ENCODE assay signal across 24 mouse cellular contexts in the genomic region with DNA sequence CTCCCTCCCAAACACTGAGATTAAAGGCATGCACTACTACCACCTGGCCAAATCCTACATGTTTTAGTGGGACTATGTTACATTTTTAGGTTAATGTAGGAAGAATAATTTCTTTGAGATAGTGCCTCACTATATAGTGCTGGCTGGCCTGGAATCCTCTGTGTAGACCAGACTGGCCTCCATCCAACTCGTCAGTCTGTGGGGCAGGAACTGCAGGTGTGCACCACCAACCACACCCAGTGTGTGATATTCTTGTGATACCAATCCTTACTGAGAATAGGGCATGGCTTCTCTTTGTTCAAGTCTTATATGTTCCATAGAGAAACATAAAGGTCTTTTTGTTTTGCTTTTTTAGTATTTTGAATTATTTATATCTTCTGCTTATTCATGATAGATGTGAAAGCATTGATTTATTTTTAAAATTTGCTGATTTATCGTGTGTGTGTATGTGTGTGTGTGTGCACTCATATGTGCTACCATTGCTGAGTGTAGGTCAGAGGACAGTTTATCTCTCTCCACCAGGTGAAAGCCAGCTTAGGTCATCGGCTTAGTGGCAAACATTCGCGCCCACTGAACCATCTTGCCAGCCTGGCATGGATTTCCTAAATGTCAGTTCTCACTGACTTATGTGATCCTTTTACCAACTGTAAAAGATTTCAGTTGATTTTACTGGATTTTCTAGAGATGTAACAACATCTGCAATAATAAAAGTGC. TPM values are rescaled to one million over a fixed set of nuclear protein-coding genes. Genes with fewer than 3 reads are reported as not detected.
DNase-seq lines count a peak whose midpoint lies in the region; ATAC-seq and TF ChIP-seq lines count a peak whose summit lies in the region.
"Had no signal": no experiment of that assay in that cellular context is flagged by ENCODE, and none has a peak within 500 bp of the region (broad histone marks: within the 10 kb centered on the region; RNA-seq: fewer than 3 reads in every experiment).

No protein-coding gene starts in this region.

- no peak for TF ChIP-seq CTCF in gastrocnemius, adult 2 months (IDR thresholded peaks at IDR 0.05)
- TF ChIP-seq CTCF in stomach, postnatal 0 days (IDR thresholded peaks at IDR 0.05; ENCODE audit: low read depth) = no peak

- H3K9me3 ChIP-seq in midbrain, embryonic 11.5 days (ENCODE audit: control insufficient read depth, low read length) = no peaks in the 10 kb centered on the region
- H3K9me3 ChIP-seq in midbrain, embryonic 13.5 days = no peaks in the 10 kb centered on the region
- no peaks in the 10 kb centered on the region for H3K9me3 ChIP-seq in stomach, postnatal 0 days (ENCODE audit: control insufficient read depth, low read length)
- H3K9me3 ChIP-seq: embryonic facial prominence, embryonic 13.5 days; embryonic facial prominence, embryonic 15.5 days; forebrain, embryonic 10.5 days; forebrain, embryonic 12.5 days had no signal

- DNase-seq in gastrocnemius, adult 2 months = no peak
- no peak for DNase-seq in gastrocnemius, postnatal 25 days
- peak; percentile 41 for DNase-seq in midbrain, embryonic 11.5 days (ENCODE audit: low spot score, missing footprints)
- DNase-seq in stomach, postnatal 0 days (ENCODE audit: low spot score) = peak; percentile 41
- DNase-seq in adrenal gland, postnatal 4 days (ENCODE audit: low spot score in 2 of 2) = no peak
- DNase-seq: adrenal gland, adult 8-10 months; adrenal gland, postnatal 14 days; adrenal gland, postnatal 36 days; cerebellum, adult 11 months; cerebellum, adult 18-20 months; cerebellum, adult 8-10 months; cerebellum, adult 9-11 months; embryo, embryonic 11 days had no signal

- H3K27me3 ChIP-seq in midbrain, embryonic 11.5 days (ENCODE audit: control insufficient read depth, insufficient read depth, low read length) = no peaks in the 10 kb centered on the region
- H3K27me3 ChIP-seq in midbrain, embryonic 13.5 days = no peaks in the 10 kb centered on the region
- no peaks in the 10 kb centered on the region for H3K27me3 ChIP-seq in stomach, postnatal 0 days (ENCODE audit: control insufficient read depth, insufficient read depth, low read length)
- H3K27me3 ChIP-seq: embryonic facial prominence, embryonic 13.5 days; embryonic facial prominence, embryonic 15.5 days; forebrain, embryonic 12.5 days; Patski had no signal

- H3K4me1 ChIP-seq in midbrain, embryonic 11.5 days (ENCODE audit: control insufficient read depth, insufficient read depth, low read length) = no peaks in the 10 kb centered on the region
- H3K4me1 ChIP-seq in midbrain, embryonic 13.5 days (replicated peaks) = 0 out of 2 replicates have a peak, but pooled peaks cover 2% of the 10 kb centered on the region
- H3K4me1 ChIP-seq in stomach, postnatal 0 days (replicated peaks; ENCODE audit: control insufficient read depth, insufficient read depth) = no peaks in the 10 kb centered on the region; the same call in 1 of the 2 replicates

- intact Hi-C loops in gastrocnemius, adult 2 months (cut with DNase I) = no loop called here

- H3K27ac ChIP-seq in gastrocnemius, adult 2 months = peak overlapping the region; percentile 28; the same call in 1 of the 2 replicates
- no peak overlapping the region for H3K27ac ChIP-seq in midbrain, embryonic 11.5 days (ENCODE audit: low read depth, low read length)
- H3K27ac ChIP-seq in midbrain, embryonic 13.5 days = no peak overlapping the region
- H3K27ac ChIP-seq in stomach, postnatal 0 days (replicated peaks) = 0 out of 2 replicates have a peak overlapping the region, but pooled peaks have one; percentile 40
- H3K27ac ChIP-seq: embryonic facial prominence, embryonic 13.5 days; embryonic facial prominence, embryonic 15.5 days; forebrain, embryonic 10.5 days; forebrain, embryonic 12.5 days had no signal

- H3K4me3 ChIP-seq in gastrocnemius, adult 2 months = no peak overlapping the region
- no peak overlapping the region for H3K4me3 ChIP-seq in midbrain, embryonic 11.5 days (ENCODE audit: low read depth, low read length)
- H3K4me3 ChIP-seq in midbrain, embryonic 13.5 days (replicated peaks) = no peak overlapping the region
- H3K4me3 ChIP-seq in stomach, postnatal 0 days (ENCODE audit: low read depth, low read length) = no peak overlapping the region
- H3K4me3 ChIP-seq: embryonic facial prominence, embryonic 13.5 days; embryonic facial prominence, embryonic 15.5 days; erythroblast, embryonic 14.5 days; forebrain, embryonic 10.5 days; forebrain, embryonic 12.5 days had no signal

- peak; percentile 46 for TF ChIP-seq EP300 in stomach, postnatal 0 days (optimal IDR thresholded peaks at IDR 0.05)

- 93% methylated on average over 5 of the region's 5 CpGs for WGBS in midbrain, embryonic 11.5 days
- 89% methylated on average over 5 of the region's 5 CpGs for WGBS in midbrain, embryonic 13.5 days
- WGBS in stomach, postnatal 0 days = 50% methylated on average over 5 of the region's 5 CpGs

- no peaks in the 10 kb centered on the region for H3K36me3 ChIP-seq in midbrain, embryonic 11.5 days (ENCODE audit: control insufficient read depth, insufficient read depth, low read length)
- H3K36me3 ChIP-seq in midbrain, embryonic 13.5 days = no peaks in the 10 kb centered on the region
- H3K36me3 ChIP-seq in stomach, postnatal 0 days (ENCODE audit: control insufficient read depth, insufficient read depth, low read length) = no peaks in the 10 kb centered on the region
- H3K36me3 ChIP-seq: embryonic facial prominence, embryonic 13.5 days; embryonic facial prominence, embryonic 15.5 days; forebrain, embryonic 10.5 days; forebrain, embryonic 12.5 days had no signal

- ATAC-seq in midbrain, embryonic 11.5 days (ENCODE audit: low FRiP score) = no peak
- ATAC-seq in midbrain, embryonic 13.5 days = no peak
- peak; percentile 65; the same call in 1 of the 2 replicates for ATAC-seq in megakaryocyte-erythroid progenitor cell, adult 5-6 weeks (replicated peaks; ENCODE audit: low FRiP score, low TSS enrichment, poor library complexity, severe bottlenecking)
- peak; percentile 87 for ATAC-seq in stomach, postnatal 0 days (ENCODE audit: low FRiP score, low TSS enrichment)
- ATAC-seq: activated CD4-positive, CD25-positive, alpha-beta regulatory T cell, adult 4 months; forebrain, embryonic 14.5 days; forebrain, embryonic 16.5 days; Patski had no signal

- H3K9ac ChIP-seq in midbrain, embryonic 11.5 days (ENCODE audit: low read length) = no peak overlapping the region
- no peak overlapping the region for H3K9ac ChIP-seq in midbrain, embryonic 13.5 days (replicated peaks)
- H3K9ac ChIP-seq in stomach, postnatal 0 days (ENCODE audit: low read length) = no peak overlapping the region
- H3K9ac ChIP-seq: embryonic facial prominence, embryonic 13.5 days; embryonic facial prominence, embryonic 15.5 days; forebrain, embryonic 12.5 days had no signal

- H3K4me2 ChIP-seq in midbrain, embryonic 11.5 days = no peak overlapping the region
- no peak overlapping the region for H3K4me2 ChIP-seq in midbrain, embryonic 13.5 days (replicated peaks)
- no peak overlapping the region for H3K4me2 ChIP-seq in stomach, postnatal 0 days (replicated peaks; ENCODE audit: low read depth)
- H3K4me2 ChIP-seq: embryonic facial prominence, embryonic 13.5 days; embryonic facial prominence, embryonic 15.5 days; forebrain, embryonic 12.5 days had no signal

RNA-seq across cellular contexts. Expression of gene Scap, which starts 7.1 kb away (rescaled TPM):
- 10 to 100 TPM; 16.6 to 17.0 TPM for total RNA-seq in gastrocnemius, adult 2 months (2021)
- 10 to 100 TPM; 17.0 to 21.5 TPM for total RNA-seq in gastrocnemius, postnatal 25 days (2021)
- 19.2 and 24.9 TPM in 2 replicates for polyA plus RNA-seq in midbrain, embryonic 11.5 days (2014; fragmentation: Nextera tagmentation; extraction: Ambion mirVana)
- 40.6 and 41.9 TPM in 2 replicates for polyA plus RNA-seq in midbrain, embryonic 13.5 days (2015; fragmentation: Nextera tagmentation; extraction: Ambion mirVana)
- 35.0 and 48.5 TPM in 2 replicates for total RNA-seq in megakaryocyte-erythroid progenitor cell, adult 5-6 weeks (2014; fragmentation: Nextera tagmentation)
- 20.3 and 60.7 TPM in 2 replicates for total RNA-seq in megakaryocyte-erythroid progenitor cell, adult 5-6 weeks (2017)
- 31.6 and 32.9 TPM in 2 replicates for polyA plus RNA-seq in stomach, postnatal 0 days (2015; fragmentation: Nextera tagmentation; extraction: Ambion mirVana)
- 100 to 1,000 TPM; 117 to 130 TPM for total RNA-seq in adrenal gland, postnatal 4 days (2021)

RNA-seq across cellular contexts. Expression of gene Elp6, which starts 35.2 kb away (rescaled TPM):
- total RNA-seq in gastrocnemius, adult 2 months (2021) = 1 to 10 TPM; 2.6 to 3.3 TPM
- 1 to 10 TPM; 2.4 to 2.6 TPM for total RNA-seq in gastrocnemius, postnatal 25 days (2021)
- polyA plus RNA-seq in midbrain, embryonic 11.5 days (2014; fragmentation: Nextera tagmentation; extraction: Ambion mirVana) = 32.8 and 40.2 TPM in 2 replicates
- 46.1 and 46.2 TPM in 2 replicates for polyA plus RNA-seq in midbrain, embryonic 13.5 days (2015; fragmentation: Nextera tagmentation; extraction: Ambion mirVana)
- total RNA-seq in megakaryocyte-erythroid progenitor cell, adult 5-6 weeks (2014; fragmentation: Nextera tagmentation) = 4.1 and 10.1 TPM in 2 replicates
- 6.3 and 10.2 TPM in 2 replicates for total RNA-seq in megakaryocyte-erythroid progenitor cell, adult 5-6 weeks (2017)
- polyA plus RNA-seq in stomach, postnatal 0 days (2015; fragmentation: Nextera tagmentation; extraction: Ambion mirVana) = 10.1 and 11.6 TPM in 2 replicates
- total RNA-seq in adrenal gland, postnatal 4 days (2021) = 10 to 100 TPM; 11.1 to 12.5 TPM

Comparison
In these comparisons a context has a peak if more than half of its experiments do, and no peak if none do; other contexts are left out.
1. DNase-seq: peak in midbrain, embryonic 11.5 days (single experiment) and stomach, postnatal 0 days (single experiment); none in gastrocnemius, adult 2 months (single experiment), gastrocnemius, postnatal 25 days (single experiment) and adrenal gland, postnatal 4 days (0 of 2).
2. H3K27ac ChIP-seq: peak in gastrocnemius, adult 2 months (single experiment) and stomach, postnatal 0 days (single experiment); none in midbrain, embryonic 11.5 days (single experiment) and midbrain, embryonic 13.5 days (single experiment).
3. ATAC-seq: peak in megakaryocyte-erythroid progenitor cell, adult 5-6 weeks (single experiment) and stomach, postnatal 0 days (single experiment); none in midbrain, embryonic 11.5 days (single experiment) and midbrain, embryonic 13.5 days (single experiment).